Mouse (Mus musculus) 3T3-L1 (cell line): Measurements from ENCODE around the gene Katna1.
A peak's percentile ranks its signal among the peaks of the same experiment; 100 is the strongest.

Experiments
- DNase-seq: peaks from one replicate; pipeline ENCODE4 v3.0.0-alpha.2; 2015; ENCODE audit warnings: low read depth, low spot score

The Katna1 gene

GRCm38 (mm10) chr10:7779751-7780237 lies 54.0 kb downstream of the Katna1 start:
- DNase-seq: no peak

- peak; percentile 86 for DNase-seq
Observed at GRCm38 (mm10) chr10:7780238-7781176, 54.7 kb downstream of the Katna1 start.

GRCm38 (mm10) chr10:7781214-7781613 lies 55.4 kb downstream of the Katna1 start:
- peak; percentile 10 for DNase-seq

- no peak for DNase-seq
Observed at GRCm38 (mm10) chr10:7787319-7787718, 61.5 kb downstream of the Katna1 start.

- DNase-seq: no peak
Observed at GRCm38 (mm10) chr10:7792254-7792750, 66.5 kb downstream of the Katna1 start.

- DNase-seq: peak; percentile 89
Observed at GRCm38 (mm10) chr10:7792751-7793385, 67.1 kb downstream of the Katna1 start, which contains the start of the genes Ginm1 and Ppil4. Ginm1 (minus strand) TSS chr10:7792824. Ppil4 (plus strand) TSS chr10:7792891.

- DNase-seq: no peak
Observed at GRCm38 (mm10) chr10:7801258-7801657, 75.5 kb downstream of the Katna1 start.

- no peak for DNase-seq
Observed at GRCm38 (mm10) chr10:7802519-7803140, 76.8 kb downstream of the Katna1 start.

- DNase-seq: peak; percentile 82
Observed at GRCm38 (mm10) chr10:7809937-7810336, 84.1 kb downstream of the Katna1 start.
